Mouse (Mus musculus) liver, embryonic 14.5 days (tissue): ENCODE results near the gene Tmem9.

Experiments
- CTCF ChIP-seq: IDR thresholded peaks from 2 replicates; pipeline ENCODE4 v1.5.1; 2016; ENCODE audit warnings: antibody characterized with exemption, low read depth, control low read depth
- EP300 ChIP-seq: IDR thresholded peaks from 2 replicates; pipeline ENCODE4 v1.6.1; 2016; ENCODE audit warnings: antibody characterized with exemption, low read depth

GRCm38 (mm10) chr1:136013513-136013912, 5.6 kb downstream of the Tmem9 start:
- TF ChIP-seq CTCF (no peak), EP300 (no peak)
